Mouse (Mus musculus) kidney, postnatal 36 days (tissue): Measurements from ENCODE around the gene Nav3.
A peak's percentile ranks its signal among the peaks of the same experiment; 100 is the strongest.

Source experiments
- DNase-seq, 2 experiments: peaks; one replicate each; pipeline ENCODE4 v3.0.0; 2021 to 2022; ENCODE audit warnings: mixed read lengths in 2 of 2

Nav3 gene

GRCm38 (mm10) chr10:110175874-110176273, 280.1 kb downstream of the Nav3 start:
- DNase-seq = no peak

DNA sequence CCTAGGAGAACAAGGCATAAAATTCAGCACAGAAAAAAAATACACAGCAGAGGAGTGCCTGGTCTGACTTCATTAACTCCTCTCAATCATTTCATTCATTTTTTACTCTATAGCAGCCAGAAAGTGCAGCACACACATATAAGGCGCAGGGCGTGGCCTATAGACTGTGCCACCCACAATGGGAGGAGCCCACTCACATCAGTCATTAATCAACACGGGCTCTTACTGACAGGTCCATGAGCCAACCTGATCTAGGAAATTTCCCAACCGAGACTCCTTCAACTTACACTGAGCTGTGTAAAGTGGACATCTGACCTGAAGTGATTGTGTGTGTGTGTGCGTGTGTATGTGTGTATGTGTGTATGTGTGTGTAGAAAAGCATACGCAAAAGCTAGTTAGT, 286.6 kb downstream of the Nav3 start:
- DNase-seq = no peak

- DNase-seq = no peak
These were observed 287.1 kb downstream of the Nav3 start for GRCm38 (mm10) chr10:110168892-110169291.

DNA sequence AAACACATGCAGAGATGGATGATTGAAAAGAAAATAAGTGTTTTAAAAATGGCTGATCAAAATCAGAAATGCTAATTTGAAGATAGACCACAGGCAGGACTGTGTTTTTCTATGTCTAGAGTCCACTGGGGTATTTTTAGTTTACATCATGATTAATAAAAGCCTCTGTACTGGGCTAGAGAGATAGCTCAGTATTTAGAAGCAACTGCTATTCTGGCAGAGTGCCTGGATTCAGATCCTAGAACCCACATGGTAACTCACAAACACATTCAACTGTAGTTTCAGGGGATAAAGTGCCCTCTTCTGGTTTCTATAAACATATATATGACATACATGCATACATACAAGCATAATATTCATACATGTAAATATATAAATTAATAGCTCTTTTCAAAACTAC, 293.4 kb downstream of the Nav3 start:
- no peak for DNase-seq

DNA sequence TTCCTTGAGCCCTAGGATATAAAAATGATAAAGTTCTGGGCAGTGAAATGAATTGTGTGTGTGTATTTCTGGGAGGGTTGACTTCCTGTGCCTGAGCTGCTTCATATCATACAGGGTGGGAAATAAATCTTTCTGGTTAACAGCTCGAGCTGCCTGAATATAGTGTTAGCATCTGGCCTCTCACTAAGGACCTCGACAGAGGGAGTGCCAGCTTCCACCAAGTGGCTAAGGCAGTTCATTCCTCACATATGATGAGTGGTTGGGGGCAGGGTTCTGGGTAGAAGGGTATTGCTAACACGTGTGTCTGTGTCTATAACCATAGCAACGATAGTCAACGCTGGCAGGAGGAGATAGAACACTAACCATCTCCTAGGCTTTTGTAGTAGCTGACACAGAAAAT, 295.1 kb downstream of the Nav3 start:
- no peak for DNase-seq

GRCm38 (mm10) chr10:110159548-110159947, 296.5 kb downstream of the Nav3 start:
- peak in 1 of 2 experiments; percentile 1 for DNase-seq

DNA sequence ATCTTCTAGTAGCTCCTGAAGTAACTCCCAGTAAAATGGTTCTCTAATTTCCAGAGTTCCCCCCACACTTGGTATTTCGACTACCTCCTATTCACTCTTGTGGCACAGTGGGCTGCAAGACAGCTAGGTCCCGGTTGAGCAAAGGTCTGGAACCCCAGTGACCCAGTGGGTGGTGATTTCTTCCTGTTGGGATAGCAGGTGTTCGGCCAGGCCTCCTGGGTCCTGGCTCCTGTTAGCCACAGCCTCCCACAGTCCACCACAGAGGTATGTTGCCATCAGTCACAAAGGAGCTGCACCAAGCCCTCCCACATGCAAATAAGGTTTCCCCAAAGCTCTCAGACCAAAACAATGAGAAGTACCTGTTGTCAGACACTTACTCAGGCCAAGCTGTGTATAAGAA, 297.9 kb downstream of the Nav3 start:
- no peak for DNase-seq

DNA sequence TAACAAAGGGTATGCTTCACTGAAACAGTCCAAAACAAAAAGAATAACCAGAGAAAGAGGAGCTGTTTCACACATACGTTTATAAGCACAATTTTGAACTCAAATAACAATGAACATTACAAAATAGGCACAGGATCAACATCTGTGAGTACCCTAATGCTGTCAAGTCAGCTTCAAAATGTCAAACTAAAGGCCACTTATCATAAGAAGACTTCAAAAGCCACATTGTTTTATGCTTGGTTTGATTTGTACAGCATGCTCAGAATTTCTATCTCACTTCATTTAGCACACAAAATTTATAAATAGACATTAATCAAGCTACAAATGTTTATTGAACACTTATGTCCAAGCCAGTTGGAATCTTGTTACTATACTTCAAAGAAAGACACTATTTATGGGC, 299.6 kb downstream of the Nav3 start:
- DNase-seq = no peak

DNA sequence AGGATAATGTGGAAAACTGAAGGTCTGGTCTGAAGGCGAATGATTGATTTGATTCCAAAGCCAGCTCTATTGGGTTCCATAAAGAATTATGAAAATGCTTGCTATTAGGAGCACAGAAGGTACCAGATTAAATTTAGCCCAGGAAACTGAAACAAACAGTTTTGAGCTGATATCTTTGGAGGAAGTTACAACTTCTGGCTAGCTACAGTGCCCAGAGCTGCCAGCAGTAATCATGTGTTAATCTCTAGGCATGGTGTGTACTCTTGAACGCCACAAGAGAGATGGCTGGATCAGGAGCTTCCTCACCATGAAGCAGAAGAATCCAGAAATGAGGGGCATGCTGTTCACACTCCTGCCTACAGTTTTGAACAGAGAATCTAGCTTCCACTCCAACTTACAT, 300.5 kb downstream of the Nav3 start:
- no peak for DNase-seq

- DNase-seq = no peak
These were observed 301.1 kb downstream of the Nav3 start for GRCm38 (mm10) chr10:110154873-110155237.

GRCm38 (mm10) chr10:110154001-110154872, 301.8 kb downstream of the Nav3 start:
- DNase-seq = no peak

GRCm38 (mm10) chr10:110120572-110120971, 335.4 kb downstream of the Nav3 start:
- DNase-seq = no peak

DNA sequence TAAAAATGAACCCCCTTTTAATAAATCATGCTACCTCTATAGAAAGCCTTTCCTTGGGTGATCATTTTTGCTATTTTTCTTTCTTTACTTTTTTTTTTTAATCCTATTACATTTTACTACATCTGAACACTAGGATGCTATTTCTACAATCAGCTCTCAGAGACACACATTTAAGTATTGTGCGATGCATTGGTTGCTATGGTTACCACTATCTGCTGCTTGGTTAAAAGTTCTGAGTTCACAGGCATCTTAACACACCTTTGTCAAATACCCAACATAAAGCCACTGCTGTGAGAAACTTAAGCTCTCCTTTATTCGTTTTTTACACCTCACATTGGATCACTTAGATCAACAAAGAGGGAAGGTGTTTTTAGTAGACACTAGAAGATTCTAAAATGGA, 338.7 kb downstream of the Nav3 start:
- no peak for DNase-seq

- DNase-seq = no peak
These were observed 343.1 kb downstream of the Nav3 start for GRCm38 (mm10) chr10:110112669-110113458.

GRCm38 (mm10) chr10:110103255-110103654, 352.7 kb downstream of the Nav3 start:
- no peak for DNase-seq

DNA sequence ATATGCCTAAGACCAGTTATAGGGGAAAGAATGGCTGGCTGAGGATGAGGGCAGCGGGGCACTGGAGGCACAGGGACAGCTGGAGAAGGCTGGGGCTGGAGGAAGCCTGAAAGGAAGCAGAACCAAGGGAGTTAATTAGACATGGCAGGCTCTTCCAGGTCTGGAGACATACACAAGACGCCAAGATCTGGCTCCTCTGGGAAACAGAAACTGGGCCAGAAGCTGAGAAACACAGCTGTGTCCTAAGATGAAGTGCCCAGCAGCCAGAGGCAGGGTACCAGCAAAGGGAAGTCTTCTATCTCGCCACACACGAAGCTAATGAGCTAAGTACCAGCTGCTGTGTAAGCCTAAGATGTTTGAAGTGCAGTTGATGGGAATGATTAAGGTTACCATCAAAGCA, 353.8 kb downstream of the Nav3 start:
- DNase-seq = no peak

- DNase-seq = peak; percentile 56 to 58
These were observed 361.6 kb downstream of the Nav3 start for GRCm38 (mm10) chr10:110094433-110094832.

GRCm38 (mm10) chr10:110088444-110089061, 367.5 kb downstream of the Nav3 start:
- DNase-seq = no peak

GRCm38 (mm10) chr10:110085903-110086302, 370.1 kb downstream of the Nav3 start:
- DNase-seq = no peak

DNA sequence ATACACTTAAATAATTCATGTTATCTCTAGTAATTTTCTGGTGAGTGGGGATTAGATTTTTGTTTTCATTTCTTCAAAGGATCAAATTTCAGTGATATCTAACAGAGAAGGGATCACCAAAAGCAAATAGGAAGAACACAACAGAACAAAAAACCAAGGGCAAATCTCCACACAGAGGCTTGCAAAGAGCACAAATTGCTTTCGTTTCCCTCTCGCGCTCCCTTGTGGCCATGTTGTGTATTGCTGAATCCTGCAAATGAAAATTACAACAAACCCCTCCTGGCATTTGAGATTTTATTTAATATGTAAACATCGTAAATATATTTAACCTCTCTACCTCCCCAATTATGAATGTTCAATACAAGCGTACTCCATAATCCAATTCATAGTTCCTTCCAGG, 370.8 kb downstream of the Nav3 start:
- peak; percentile 27 to 77 for DNase-seq

- DNase-seq = no peak
These were observed 379.4 kb downstream of the Nav3 start for GRCm38 (mm10) chr10:110076575-110076974.

DNA sequence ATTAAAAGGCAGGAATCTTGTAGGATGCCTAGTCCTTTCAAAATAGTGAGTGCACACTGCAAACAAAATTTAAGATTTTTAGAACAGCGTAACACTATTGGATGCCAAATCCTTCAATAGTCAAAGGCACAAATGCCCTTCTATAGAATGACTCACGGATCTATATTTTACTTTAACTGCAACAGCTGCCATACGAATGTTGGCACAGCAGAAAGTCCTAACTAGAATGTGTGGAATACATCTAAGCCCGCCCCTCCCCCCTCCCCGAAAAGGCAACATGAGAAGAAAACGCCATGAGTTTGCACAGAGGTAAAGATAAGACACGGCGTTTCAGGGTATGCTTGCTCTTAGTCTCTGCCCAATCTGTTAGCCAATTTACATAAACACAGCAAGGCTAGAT, 383.6 kb downstream of the Nav3 start:
- DNase-seq = no peak

DNA sequence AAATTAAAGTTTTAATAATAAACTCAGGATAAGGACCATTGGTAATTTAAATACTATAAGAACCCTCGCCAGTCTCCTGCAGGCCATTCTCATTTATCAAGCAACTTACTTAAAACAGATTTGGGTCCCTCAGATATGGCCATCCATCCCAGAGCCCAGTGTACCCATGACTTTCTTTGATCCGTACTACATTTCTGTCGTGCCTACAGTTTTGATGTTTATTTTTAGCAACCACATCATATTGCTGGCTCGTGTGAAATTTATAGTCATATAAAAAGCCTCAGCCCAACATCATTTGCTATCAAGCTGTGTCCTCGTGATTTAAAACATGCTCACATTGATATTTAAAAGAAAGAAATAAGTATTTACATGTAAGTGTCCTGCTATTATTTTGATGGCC, 394.8 kb downstream of the Nav3 start:
- DNase-seq = no peak

DNA sequence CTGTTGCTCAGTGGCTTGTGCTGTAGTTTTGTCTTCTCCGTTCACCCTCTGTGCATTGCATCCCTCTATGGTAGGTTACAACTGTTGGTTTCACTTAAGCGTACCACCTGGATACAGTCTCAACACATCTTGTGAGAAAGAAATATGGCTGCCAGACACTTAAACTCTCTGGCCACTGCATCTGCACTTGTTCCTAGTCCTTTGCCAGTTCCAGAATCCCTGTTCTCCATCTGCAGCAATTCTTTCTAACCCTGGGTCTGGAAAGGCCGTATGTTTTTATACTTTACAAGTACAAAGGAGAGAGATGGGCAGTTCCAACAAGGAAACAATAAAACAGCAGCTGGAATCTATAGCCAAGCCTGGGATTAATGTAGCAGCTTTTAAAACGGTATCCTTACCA, 418.5 kb downstream of the Nav3 start:
- DNase-seq = no peak
